Mouse (Mus musculus): ENCODE data around the gene Fgf16. TPM values are rescaled to one million over a fixed set of nuclear protein-coding genes. Genes with fewer than 3 reads are reported as not detected.

The Fgf16 gene
- total RNA-seq, 2 experiments from 2014 or later, result 0.35 TPM; not detected in 1

- no peak for DNase-seq (ENCODE audit: extremely low spot score in 1 of 2, low spot score in 2 of 2)
- Histone ChIP-seq H3K4me3 (no peak overlapping the region), H3K27ac (no peak overlapping the region)
- intact Hi-C loops (cut with DNase I), result no loop called here
- no peak for TF ChIP-seq CTCF (IDR thresholded peaks at IDR 0.05)
Measured at GRCm38 (mm10) chrX:105767932-105768331, 3.9 kb downstream of the Fgf16 start.

- Histone ChIP-seq H3K4me3 (no peak overlapping the region), H3K27ac (no peak overlapping the region)
- TF ChIP-seq CTCF (IDR thresholded peaks at IDR 0.05), result no peak
- intact Hi-C loops (cut with DNase I), result no loop called here
- DNase-seq (ENCODE audit: extremely low spot score in 1 of 2, low spot score in 2 of 2), result no peak
Measured at GRCm38 (mm10) chrX:105773281-105773680, 9.2 kb downstream of the Fgf16 start.

GRCm38 (mm10) chrX:105794806-105795403, 30.8 kb downstream of the Fgf16 start:
- no peak for TF ChIP-seq CTCF (IDR thresholded peaks at IDR 0.05)
- no peak overlapping the region for H3K27ac ChIP-seq
- intact Hi-C loops (cut with DNase I), result no loop called here
- no peak for DNase-seq (ENCODE audit: extremely low spot score in 1 of 2, low spot score in 2 of 2)
- H3K4me3 ChIP-seq, result no peak overlapping the region

GRCm38 (mm10) chrX:105824462-105824861, 60.4 kb downstream of the Fgf16 start:
- Histone ChIP-seq H3K4me3 (no peak overlapping the region), H3K27ac (no peak overlapping the region)
- DNase-seq (ENCODE audit: extremely low spot score in 1 of 2, low spot score in 2 of 2), result no peak
- intact Hi-C loops (cut with DNase I), result no loop called here
- no peak for TF ChIP-seq CTCF (IDR thresholded peaks at IDR 0.05)

Other genes with a start within 250 kb of the Fgf16 start
- gene Atrx, start 165.1 kb downstream of the Fgf16 start, total RNA-seq (2021), result 100 to 1,000 TPM; 178 to 182 TPM
- 10 to 100 TPM; 12.5 to 13.6 TPM for gene Magt1, start 247.6 kb downstream of the Fgf16 start, total RNA-seq (2021)